Mouse (Mus musculus) forelimb bud, embryonic 11.5 days (tissue): ENCODE results near the gene Grhl3.

Experiments
- DNase-seq: peaks from one replicate; pipeline ENCODE4 v3.0.0-alpha.2; 2012; ENCODE audit warnings: low read depth, low spot score

The Grhl3 gene

DNA sequence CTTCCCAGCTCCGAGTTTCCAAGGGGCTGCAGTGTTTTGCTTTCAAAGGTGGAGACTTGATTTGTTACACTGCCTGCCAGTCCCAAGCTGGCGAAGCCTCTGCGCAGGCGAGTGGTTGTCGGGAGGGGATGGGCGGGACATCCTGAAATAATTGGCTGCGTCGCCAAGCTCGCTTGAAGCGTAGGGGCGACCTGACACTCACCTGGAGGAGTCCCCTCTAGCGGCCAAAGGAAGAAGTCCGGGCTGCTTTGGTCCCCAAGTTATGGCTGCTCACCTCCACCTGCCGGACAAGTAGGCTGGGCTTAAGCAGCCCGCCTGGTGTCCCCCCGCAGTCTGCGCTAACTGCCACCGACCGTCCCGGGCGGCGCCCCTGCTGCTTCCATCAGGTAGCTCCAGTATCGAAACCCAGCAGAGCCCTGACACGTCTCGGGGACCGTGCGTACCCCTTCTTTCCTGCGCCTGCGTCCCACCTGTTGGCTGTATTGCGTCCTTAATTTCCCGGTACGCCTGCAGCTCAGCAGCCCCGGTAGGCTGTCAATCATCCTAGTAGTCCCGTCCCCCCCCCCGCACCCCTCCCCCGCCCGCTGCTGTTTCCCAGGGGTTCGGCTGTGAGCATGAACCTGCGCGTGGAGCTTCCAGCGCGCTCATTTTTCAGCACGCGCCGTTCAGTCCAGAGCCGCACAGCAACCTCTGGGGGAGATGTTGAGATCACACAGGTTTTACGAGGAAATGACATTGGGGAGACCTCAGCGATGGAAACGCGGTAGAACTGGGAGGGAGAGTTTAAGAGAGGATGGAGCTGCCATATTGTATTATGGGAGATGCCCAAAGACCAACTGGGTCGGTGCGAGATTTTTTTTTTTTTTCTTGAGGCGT is 78.7 kb downstream of the Grhl3 start, which contains the start of the genes Stpg1 and Nipal3:
Stpg1 (plus strand) TSS at position 270 of the 876 bp plus-strand sequence.
Nipal3 (minus strand) TSS at position 518 of the 876 bp plus-strand sequence.
- DNase-seq, result peak; percentile 93

DNA sequence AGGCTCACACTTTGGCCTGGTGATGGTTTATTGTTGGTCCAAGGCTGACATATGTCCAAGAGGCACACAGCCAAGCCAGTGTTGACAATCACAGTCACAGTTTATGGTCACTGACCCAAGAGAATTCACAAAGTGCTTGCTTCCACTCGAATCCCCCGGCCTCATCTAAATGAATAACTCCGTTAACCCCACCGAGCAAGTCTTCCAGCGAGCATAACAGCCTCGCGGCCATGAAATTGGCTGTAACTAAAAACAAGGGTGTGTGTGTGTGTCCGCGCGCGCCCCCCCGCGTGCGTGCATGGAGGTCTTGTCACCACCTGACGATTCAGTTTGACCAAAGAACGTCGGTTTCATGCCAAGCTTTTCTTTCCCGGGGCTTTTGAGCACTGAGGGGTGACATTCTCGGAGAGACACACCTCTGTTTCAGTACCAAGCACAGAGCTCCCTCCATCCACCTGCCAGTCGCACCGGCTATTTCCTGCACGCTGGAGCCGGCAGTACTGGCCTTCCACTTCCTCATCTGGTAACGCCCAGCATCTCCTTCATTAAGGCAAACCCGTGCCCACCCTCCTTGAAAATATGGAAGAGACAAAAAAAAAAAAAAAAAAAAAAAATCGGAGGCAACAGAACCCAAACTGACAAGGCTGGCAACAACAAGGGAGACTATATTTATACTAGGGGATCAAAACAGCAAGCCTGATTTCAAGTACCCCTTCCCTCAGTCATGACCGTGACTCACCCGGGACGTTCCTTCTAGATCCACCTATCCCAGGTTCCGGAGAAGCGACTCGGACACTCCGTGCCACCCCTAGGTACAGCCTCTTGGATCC is 79.5 kb downstream of the Grhl3 start:
- DNase-seq, result no peak

DNA sequence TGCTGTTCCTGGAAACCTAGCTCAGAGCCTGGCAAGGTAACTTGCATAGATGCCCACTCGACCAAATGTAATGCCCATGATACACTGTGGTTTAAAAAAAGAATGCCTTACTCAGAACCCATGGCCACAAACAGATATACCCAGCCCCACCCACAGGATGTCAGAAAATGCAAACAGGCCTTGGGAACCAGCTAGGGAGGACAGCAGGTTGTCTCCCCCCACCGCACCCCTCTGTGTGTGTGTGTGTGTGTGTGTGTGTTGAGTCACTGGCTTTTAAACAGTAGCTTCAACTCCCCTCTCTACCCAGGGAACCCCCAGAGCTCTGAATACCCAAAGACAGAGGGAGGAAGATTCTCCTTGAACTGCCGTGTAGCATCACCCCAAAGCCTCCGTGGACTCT is 80.2 kb downstream of the Grhl3 start:
- no peak for DNase-seq
